17 mouse cellular contexts compared by ENCODE assay signal in genomic region chr4:62566530-62566929, GRCm38 (mm10). TPM values are rescaled to one million over a fixed set of nuclear protein-coding genes. Genes with fewer than 3 reads are reported as not detected.
A peak's percentile ranks its signal among the peaks of the same experiment; 100 is the strongest.
DNase-seq lines count a peak whose midpoint lies in the region; ATAC-seq and TF ChIP-seq lines count a peak whose summit lies in the region.
"Had no signal": no experiment of that assay in that cellular context is flagged by ENCODE, and none has a peak within 500 bp of the region (broad histone marks: within the 10 kb centered on the region; RNA-seq: fewer than 3 reads in every experiment).

No protein-coding gene starts in this region.

- ATAC-seq in heart, embryonic 13.5 days (ENCODE audit: extremely low read depth, insufficient number of reproducible peaks, low FRiP score, low TSS enrichment) = no peak
- ATAC-seq in lung, embryonic 14.5 days (ENCODE audit: insufficient read depth) = no peak
- ATAC-seq: forebrain, embryonic 14.5 days; liver, embryonic 12.5 days had no signal

- H3K27me3 ChIP-seq in heart, embryonic 13.5 days (replicated peaks) = peaks cover 90% of the 10 kb centered on the region
- 0 out of 2 replicates have a peak, but pooled peaks cover 2% of the 10 kb centered on the region for H3K27me3 ChIP-seq in heart, adult 2 months (ENCODE audit: control insufficient read depth, insufficient read depth, low read length)
- no peaks in the 10 kb centered on the region for H3K27me3 ChIP-seq in lung, embryonic 14.5 days (ENCODE audit: insufficient read depth, low read length)
- H3K27me3 ChIP-seq: hindbrain, embryonic 13.5 days; liver, embryonic 12.5 days; midbrain, embryonic 12.5 days had no signal

- no peaks in the 10 kb centered on the region for H3K79me2 ChIP-seq in heart, adult 2 months (replicated peaks; ENCODE audit: control insufficient read depth, insufficient read depth, low read length)

- no peak for TF ChIP-seq EP300 in heart, adult 2 months (IDR thresholded peaks at IDR 0.05; ENCODE audit: insufficient read depth, low read depth, low read length)

- TF ChIP-seq CTCF in heart, adult 2 months (IDR thresholded peaks at IDR 0.05) = no peak
- no peak for TF ChIP-seq CTCF in lung, embryonic 14.5 days (IDR thresholded peaks at IDR 0.05; ENCODE audit: low read depth)

- no peak for TF ChIP-seq POLR2A in heart, adult 2 months (IDR thresholded peaks at IDR 0.05; ENCODE audit: insufficient read depth, low read depth, low read length)

- DNase-seq in heart, adult 2 months = no peak
- peak; percentile 22 for DNase-seq in lung, embryonic 14.5 days
- DNase-seq in lung, postnatal 10 days = no peak
- DNase-seq in lung, postnatal 25 days (ENCODE audit: low spot score) = peak; percentile 44
- DNase-seq in spleen, adult 18-20 months = no peak
- no peak for DNase-seq in testis, postnatal 14 days (ENCODE audit: low spot score)
- DNase-seq: cerebellum, adult 9-11 months; gastrocnemius, postnatal 36 days; kidney, postnatal 25 days; layer of hippocampus, adult 9-11 months; right cerebral cortex, postnatal 4 days; thymus, adult 2 months had no signal

- H3K4me3 ChIP-seq in heart, embryonic 13.5 days = no peak overlapping the region
- no peak overlapping the region for H3K4me3 ChIP-seq in heart, adult 2 months
- no peak overlapping the region for H3K4me3 ChIP-seq in lung, embryonic 14.5 days (ENCODE audit: low read depth, low read length)
- H3K4me3 ChIP-seq: hindbrain, embryonic 13.5 days; liver, embryonic 12.5 days; midbrain, embryonic 12.5 days had no signal

- H3K27ac ChIP-seq in heart, embryonic 13.5 days (replicated peaks) = peak overlapping the region; percentile 56
- no peak overlapping the region for H3K27ac ChIP-seq in heart, adult 2 months
- no peak overlapping the region for H3K27ac ChIP-seq in lung, embryonic 14.5 days (ENCODE audit: low read depth)
- H3K27ac ChIP-seq: hindbrain, embryonic 13.5 days; liver, embryonic 12.5 days; midbrain, embryonic 12.5 days had no signal

- H3K4me2 ChIP-seq in heart, embryonic 13.5 days = peak overlapping the region; percentile 9; the same call in 1 of the 2 replicates
- H3K4me2 ChIP-seq in lung, embryonic 14.5 days = no peak overlapping the region
- H3K4me2 ChIP-seq: hindbrain, embryonic 13.5 days; liver, embryonic 12.5 days; midbrain, embryonic 12.5 days had no signal

- peak overlapping the region; percentile 19; the same call in 1 of the 2 replicates for H3K9ac ChIP-seq in heart, embryonic 13.5 days
- no peak overlapping the region for H3K9ac ChIP-seq in heart, adult 2 months (ENCODE audit: low read depth, low read length)
- H3K9ac ChIP-seq in lung, embryonic 14.5 days = no peak overlapping the region
- H3K9ac ChIP-seq: hindbrain, embryonic 13.5 days; liver, embryonic 12.5 days; midbrain, embryonic 12.5 days had no signal

- intact Hi-C loops in heart, adult 2 months (cut with DNase I) = no loop called here

- H3K9me3 ChIP-seq in heart, embryonic 13.5 days = no peaks in the 10 kb centered on the region
- H3K9me3 ChIP-seq in lung, embryonic 14.5 days (ENCODE audit: low read depth, low read length) = no peaks in the 10 kb centered on the region
- H3K9me3 ChIP-seq: hindbrain, embryonic 13.5 days; liver, embryonic 12.5 days; midbrain, embryonic 12.5 days had no signal

- peaks cover 44% of the 10 kb centered on the region for H3K4me1 ChIP-seq in heart, embryonic 13.5 days
- H3K4me1 ChIP-seq in heart, adult 2 months (ENCODE audit: control insufficient read depth, insufficient read depth, low read length) = peaks cover 2% of the 10 kb centered on the region
- H3K4me1 ChIP-seq in lung, embryonic 14.5 days (ENCODE audit: insufficient read depth) = no peaks in the 10 kb centered on the region
- H3K4me1 ChIP-seq: liver, embryonic 12.5 days had no signal

- H3K36me3 ChIP-seq in heart, embryonic 13.5 days = no peaks in the 10 kb centered on the region
- H3K36me3 ChIP-seq in heart, adult 2 months (ENCODE audit: control insufficient read depth, insufficient read depth, low read length) = no peaks in the 10 kb centered on the region
- H3K36me3 ChIP-seq in lung, embryonic 14.5 days (ENCODE audit: insufficient read depth) = no peaks in the 10 kb centered on the region
- H3K36me3 ChIP-seq: hindbrain, embryonic 13.5 days; liver, embryonic 12.5 days; midbrain, embryonic 12.5 days had no signal

- 29% methylated on average over 4 of the region's 4 CpGs for WGBS in heart, embryonic 13.5 days
- WGBS in heart, adult 2 months = 40% methylated on average over 4 of the region's 4 CpGs
- WGBS in lung, embryonic 14.5 days = 57% methylated on average over 4 of the region's 4 CpGs

RNA-seq across cellular contexts. Expression of gene Rgs3, which starts 6.9 kb away (rescaled TPM):
- 62.2 and 64.8 TPM in 2 replicates for polyA plus RNA-seq in heart, embryonic 13.5 days (2015; fragmentation: Nextera tagmentation; extraction: Ambion mirVana)
- 10 to 100 TPM; 23.5 to 33.7 TPM for total RNA-seq in heart, adult 2 months (2021)
- 48.1 and 49.4 TPM in 2 replicates for polyA plus RNA-seq in heart, adult 2 months (2012; rRNA removed)
- polyA plus RNA-seq in lung, embryonic 14.5 days (2014; fragmentation: Nextera tagmentation; extraction: Ambion mirVana) = 37.0 and 39.0 TPM in 2 replicates

RNA-seq across cellular contexts. Expression of gene 4933430I17Rik, which starts 41.4 kb away (rescaled TPM):
- 0.16 and 0.76 TPM in 2 replicates for polyA plus RNA-seq in heart, embryonic 13.5 days (2015; fragmentation: Nextera tagmentation; extraction: Ambion mirVana)
- not detected for total RNA-seq in heart, adult 2 months (2021)
- not detected in 2 replicates for polyA plus RNA-seq in heart, adult 2 months (2012; rRNA removed)
- polyA plus RNA-seq in lung, embryonic 14.5 days (2014; fragmentation: Nextera tagmentation; extraction: Ambion mirVana) = 0.68 and 1.1 TPM in 2 replicates
- total RNA-seq: gastrocnemius, postnatal 36 days had no signal

RNA-seq across cellular contexts. Expression of gene Pole3, which starts 41.7 kb away (rescaled TPM):
- polyA plus RNA-seq in heart, embryonic 13.5 days (2015; fragmentation: Nextera tagmentation; extraction: Ambion mirVana) = 54.6 and 54.8 TPM in 2 replicates
- 10 to 100 TPM; 16.1 to 19.1 TPM for total RNA-seq in heart, adult 2 months (2021)
- polyA plus RNA-seq in heart, adult 2 months (2012; rRNA removed) = 10.5 and 18.0 TPM in 2 replicates
- polyA plus RNA-seq in lung, embryonic 14.5 days (2014; fragmentation: Nextera tagmentation; extraction: Ambion mirVana) = 94.5 and 96.4 TPM in 2 replicates

RNA-seq across cellular contexts. Expression of gene Alad, which starts 46.8 kb away (rescaled TPM):
- 68.6 and 84.6 TPM in 2 replicates for polyA plus RNA-seq in heart, embryonic 13.5 days (2015; fragmentation: Nextera tagmentation; extraction: Ambion mirVana)
- 10 to 100 TPM; 65.6 to 70.8 TPM for total RNA-seq in heart, adult 2 months (2021)
- 123 and 126 TPM in 2 replicates for polyA plus RNA-seq in heart, adult 2 months (2012; rRNA removed)
- polyA plus RNA-seq in lung, embryonic 14.5 days (2014; fragmentation: Nextera tagmentation; extraction: Ambion mirVana) = 103 and 110 TPM in 2 replicates

Comparison
In these comparisons a context has a peak if more than half of its experiments do, and no peak if none do; other contexts are left out.
1. DNase-seq: peak in lung, embryonic 14.5 days (single experiment) and lung, postnatal 25 days (single experiment); none in heart, adult 2 months (0 of 2), lung, postnatal 10 days (single experiment), spleen, adult 18-20 months (0 of 2) and testis, postnatal 14 days (single experiment).